Mouse (Mus musculus): ENCODE results near the gene Mcrip2. TPM values are rescaled to one million over a fixed set of nuclear protein-coding genes. Genes with fewer than 3 reads are reported as not detected.

Gene Mcrip2
- total RNA-seq, 1 experiment: 12.3 TPM

DNA sequence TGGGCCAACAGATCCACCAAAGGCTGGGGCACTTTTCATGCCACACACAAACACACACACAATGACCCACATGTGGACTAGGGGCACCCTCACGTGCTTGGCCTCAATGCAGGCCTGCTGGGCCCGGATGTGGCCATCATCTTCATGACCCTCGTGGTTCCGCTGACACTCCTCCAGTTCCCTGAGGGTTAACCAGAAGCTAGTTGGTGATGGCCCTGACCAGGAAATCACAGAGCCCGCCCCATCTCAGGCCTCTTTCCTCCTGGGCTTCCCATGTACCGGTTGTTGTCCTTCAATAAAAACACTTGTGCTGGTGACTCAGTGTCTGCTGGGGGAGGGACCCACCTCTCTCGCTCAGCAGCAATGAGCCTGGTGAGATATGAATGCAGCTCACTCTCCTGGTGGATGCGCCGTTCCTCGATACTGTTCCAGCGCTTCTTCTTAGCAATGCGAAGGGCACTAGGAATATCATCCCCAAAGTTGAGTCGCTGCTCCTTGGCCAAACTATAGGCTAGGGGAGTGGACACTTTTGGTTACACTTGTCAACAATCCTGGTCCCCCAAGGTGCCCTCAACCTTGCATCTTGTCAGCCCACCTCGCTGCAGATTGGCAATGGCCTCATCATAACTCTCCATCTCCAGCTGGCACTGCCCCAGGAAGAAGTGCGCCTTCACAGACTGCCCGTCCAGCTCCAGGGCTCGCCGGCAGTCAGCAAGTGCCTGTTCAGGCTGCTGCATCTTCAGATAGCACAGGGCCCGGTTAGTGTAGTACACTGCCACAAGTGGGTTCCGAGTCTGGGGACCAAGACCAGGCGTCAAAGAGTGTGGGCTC lies 36.9 kb downstream of the Mcrip2 start:
- in situ Hi-C loops (cut with MboI; ENCODE audit: low sequenced_read_pairs in 2 of 2, unreplicated experiment in 2 of 2): no loop called here
- Histone ChIP-seq H3K4me3 (ENCODE audit: insufficient read depth in 1 of 2, low read depth in 1 of 2, low read length in 2 of 2, poor library complexity in 1 of 2, severe bottlenecking in 1 of 2) (peak overlapping the region; percentile 96 to 97), H3K36me3 (ENCODE audit: control insufficient read depth, insufficient read depth, low read length, poor library complexity, severe bottlenecking) (peaks cover 51% of the 10 kb centered on the region), H3K9me3 (ENCODE audit: control insufficient read depth, insufficient read depth, low read depth, low read length) (no peaks in the 10 kb centered on the region), H3K27ac (ENCODE audit: insufficient read depth, low read depth, low read length, poor library complexity, severe bottlenecking) (no peak overlapping the region), H3K4me1 (ENCODE audit: control insufficient read depth in 2 of 2, insufficient read depth in 2 of 2, low read length in 2 of 2, poor library complexity in 1 of 2) (peaks cover 2 to 36% of the 10 kb centered on the region in 2 experiments; a peak in 1 of 4 replicates), H3K9ac (ENCODE audit: insufficient read depth, low read depth, low read length, poor library complexity, severe bottlenecking) (peak overlapping the region; percentile 97)
- no peak for DNase-seq (ENCODE audit: low read depth, low spot score)
- no peak for TF ChIP-seq ZNF384 (IDR thresholded peaks at IDR 0.05; ENCODE audit: low read depth, low read length)
- TF ChIP-seq CHD2 (IDR thresholded peaks at IDR 0.05; ENCODE audit: low read depth, low read length): no peak
- TF ChIP-seq MAFK (IDR thresholded peaks at IDR 0.05; ENCODE audit: insufficient read depth, low read depth, low read length): no peak
- no peak for TF ChIP-seq ZC3H11A (IDR thresholded peaks at IDR 0.05; ENCODE audit: borderline replicate concordance, low read depth, low read length)
- no peak for TF ChIP-seq HCFC1 (IDR thresholded peaks at IDR 0.05; ENCODE audit: borderline replicate concordance, insufficient read depth, low read length)

DNA sequence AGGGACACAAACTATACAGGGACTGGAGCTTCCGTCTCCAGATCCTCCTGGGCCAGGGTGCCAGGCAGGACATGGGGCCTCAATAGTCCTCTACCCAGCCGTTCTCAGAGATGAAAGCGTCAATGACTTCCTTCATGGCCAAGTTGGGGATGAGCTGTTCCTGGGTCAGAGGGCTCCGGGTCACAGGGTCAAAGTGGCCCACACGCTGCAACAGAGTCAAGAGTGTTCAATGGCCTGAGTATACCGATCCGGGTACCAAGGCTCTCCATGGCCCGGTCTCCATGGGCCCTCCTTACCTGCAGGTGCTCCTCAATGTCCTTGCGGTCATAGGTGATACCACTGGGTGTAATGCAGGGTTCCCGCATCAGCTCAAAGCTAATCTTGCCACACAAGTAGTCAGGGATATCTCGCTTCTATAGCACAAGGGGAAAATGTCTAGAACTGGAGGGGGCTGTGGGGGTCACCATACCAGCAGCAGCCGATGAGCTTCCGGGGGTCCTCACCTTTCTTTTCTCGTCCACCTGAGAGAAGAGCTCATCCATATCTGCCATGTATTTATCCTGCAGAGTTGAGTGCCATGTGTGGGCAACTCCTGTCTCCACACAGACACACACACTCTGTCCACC lies 37.6 kb downstream of the Mcrip2 start:
- DNase-seq (ENCODE audit: low read depth, low spot score): no peak
- no peak overlapping the region for H3K27ac ChIP-seq (ENCODE audit: insufficient read depth, low read depth, low read length, poor library complexity, severe bottlenecking)
- H3K4me1 ChIP-seq (ENCODE audit: control insufficient read depth in 2 of 2, insufficient read depth in 2 of 2, low read length in 2 of 2, poor library complexity in 1 of 2): peaks cover 2 to 31% of the 10 kb centered on the region in 2 experiments; a peak in 1 of 4 replicates
- H3K9me3 ChIP-seq (ENCODE audit: control insufficient read depth, insufficient read depth, low read depth, low read length): no peaks in the 10 kb centered on the region
- in situ Hi-C loops (cut with MboI; ENCODE audit: low sequenced_read_pairs in 2 of 2, unreplicated experiment in 2 of 2): no loop called here
- H3K9ac ChIP-seq (ENCODE audit: insufficient read depth, low read depth, low read length, poor library complexity, severe bottlenecking): no peak overlapping the region
- TF ChIP-seq ZNF384 (IDR thresholded peaks at IDR 0.05; ENCODE audit: low read depth, low read length) (no peak), ZC3H11A (IDR thresholded peaks at IDR 0.05; ENCODE audit: borderline replicate concordance, low read depth, low read length) (no peak), HCFC1 (IDR thresholded peaks at IDR 0.05; ENCODE audit: borderline replicate concordance, insufficient read depth, low read length) (no peak), MAFK (IDR thresholded peaks at IDR 0.05; ENCODE audit: insufficient read depth, low read depth, low read length) (no peak), CHD2 (IDR thresholded peaks at IDR 0.05; ENCODE audit: low read depth, low read length) (no peak)
- H3K36me3 ChIP-seq (ENCODE audit: control insufficient read depth, insufficient read depth, low read length, poor library complexity, severe bottlenecking): peaks cover 55% of the 10 kb centered on the region
- no peak overlapping the region for H3K4me3 ChIP-seq (ENCODE audit: insufficient read depth in 1 of 2, low read depth in 1 of 2, low read length in 2 of 2, poor library complexity in 1 of 2, severe bottlenecking in 1 of 2)

DNA sequence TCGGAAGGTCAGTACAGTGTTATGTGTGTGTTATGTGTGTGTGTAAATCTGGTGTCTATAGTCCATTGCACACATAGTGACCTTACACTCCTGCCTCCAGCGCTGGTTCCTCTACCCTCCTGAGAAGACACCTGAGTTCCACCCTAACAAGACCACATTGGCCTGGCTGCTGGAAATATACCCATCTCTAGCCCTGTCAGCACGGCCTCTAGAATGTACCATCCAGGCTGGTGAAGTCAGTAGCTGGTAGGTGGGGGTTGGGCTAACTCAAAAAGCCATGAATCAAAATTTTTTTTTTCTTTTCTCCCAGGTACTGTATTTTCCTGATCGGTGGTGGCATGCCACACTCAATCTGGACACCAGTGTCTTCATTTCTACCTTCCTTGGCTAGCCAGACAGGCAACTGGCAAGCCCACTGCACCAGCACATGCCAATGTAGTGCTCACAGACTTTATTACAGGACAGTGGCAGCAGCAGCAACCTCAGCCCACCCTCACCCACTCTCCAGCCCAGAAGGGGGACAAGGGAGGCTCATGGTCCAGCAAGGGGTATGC lies 38.3 kb downstream of the Mcrip2 start:
- no peak overlapping the region for H3K9ac ChIP-seq (ENCODE audit: insufficient read depth, low read depth, low read length, poor library complexity, severe bottlenecking)
- H3K36me3 ChIP-seq (ENCODE audit: control insufficient read depth, insufficient read depth, low read length, poor library complexity, severe bottlenecking): peaks cover 54% of the 10 kb centered on the region
- no peaks in the 10 kb centered on the region for H3K9me3 ChIP-seq (ENCODE audit: control insufficient read depth, insufficient read depth, low read depth, low read length)
- no peak overlapping the region for H3K27ac ChIP-seq (ENCODE audit: insufficient read depth, low read depth, low read length, poor library complexity, severe bottlenecking)
- no peak for TF ChIP-seq ZNF384 (IDR thresholded peaks at IDR 0.05; ENCODE audit: low read depth, low read length)
- TF ChIP-seq HCFC1 (IDR thresholded peaks at IDR 0.05; ENCODE audit: borderline replicate concordance, insufficient read depth, low read length): no peak
- no peak for TF ChIP-seq CHD2 (IDR thresholded peaks at IDR 0.05; ENCODE audit: low read depth, low read length)
- TF ChIP-seq MAFK (IDR thresholded peaks at IDR 0.05; ENCODE audit: insufficient read depth, low read depth, low read length): no peak
- no peak for TF ChIP-seq ZC3H11A (IDR thresholded peaks at IDR 0.05; ENCODE audit: borderline replicate concordance, low read depth, low read length)
- in situ Hi-C loops (cut with MboI; ENCODE audit: low sequenced_read_pairs in 2 of 2, unreplicated experiment in 2 of 2): no loop called here
- no peak for DNase-seq (ENCODE audit: low read depth, low spot score)
- H3K4me3 ChIP-seq (ENCODE audit: insufficient read depth in 1 of 2, low read depth in 1 of 2, low read length in 2 of 2, poor library complexity in 1 of 2, severe bottlenecking in 1 of 2): no peak overlapping the region
- H3K4me1 ChIP-seq (ENCODE audit: control insufficient read depth in 2 of 2, insufficient read depth in 2 of 2, low read length in 2 of 2, poor library complexity in 1 of 2): peaks cover 2 to 30% of the 10 kb centered on the region in 2 experiments; a peak in 1 of 4 replicates

DNA sequence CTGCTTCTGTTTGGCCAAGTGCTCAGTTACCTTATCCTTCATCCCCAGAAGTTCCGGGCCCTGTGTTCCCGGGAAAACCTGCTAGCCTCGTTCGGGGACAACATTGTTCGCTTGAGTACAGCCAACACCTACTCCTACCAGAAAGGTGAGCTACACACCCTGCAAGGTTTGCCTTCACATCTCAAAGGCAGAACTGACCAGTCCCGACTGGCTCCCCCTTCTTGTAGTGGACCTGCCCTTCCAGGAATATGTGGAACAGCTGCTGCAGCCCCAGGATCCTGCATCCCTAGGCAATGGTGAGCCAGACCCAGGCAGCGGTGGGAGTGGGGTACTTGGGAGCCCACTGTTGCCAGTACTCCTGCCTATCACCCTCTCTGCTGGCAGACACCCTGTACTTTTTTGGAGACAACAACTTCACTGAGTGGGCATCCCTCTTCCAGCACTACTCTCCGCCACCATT lies 39.0 kb downstream of the Mcrip2 start:
- peaks cover 2 to 23% of the 10 kb centered on the region in 2 experiments; a peak in 2 of 4 replicates for H3K4me1 ChIP-seq (ENCODE audit: control insufficient read depth in 2 of 2, insufficient read depth in 2 of 2, low read length in 2 of 2, poor library complexity in 1 of 2)
- peak overlapping the region; percentile 3; the same call in 1 of the 2 replicates for H3K27ac ChIP-seq (ENCODE audit: insufficient read depth, low read depth, low read length, poor library complexity, severe bottlenecking)
- in situ Hi-C loops (cut with MboI; ENCODE audit: low sequenced_read_pairs in 2 of 2, unreplicated experiment in 2 of 2): no loop called here
- no peaks in the 10 kb centered on the region for H3K9me3 ChIP-seq (ENCODE audit: control insufficient read depth, insufficient read depth, low read depth, low read length)
- H3K9ac ChIP-seq (ENCODE audit: insufficient read depth, low read depth, low read length, poor library complexity, severe bottlenecking): peak overlapping the region; percentile 86
- DNase-seq (ENCODE audit: low read depth, low spot score): no peak
- peak overlapping the region; percentile 70 to 73 for H3K4me3 ChIP-seq (ENCODE audit: insufficient read depth in 1 of 2, low read depth in 1 of 2, low read length in 2 of 2, poor library complexity in 1 of 2, severe bottlenecking in 1 of 2)
- H3K36me3 ChIP-seq (ENCODE audit: control insufficient read depth, insufficient read depth, low read length, poor library complexity, severe bottlenecking): peaks cover 47% of the 10 kb centered on the region
- TF ChIP-seq ZNF384 (IDR thresholded peaks at IDR 0.05; ENCODE audit: low read depth, low read length) (no peak), MAFK (IDR thresholded peaks at IDR 0.05; ENCODE audit: insufficient read depth, low read depth, low read length) (no peak)
